Mouse (Mus musculus): ENCODE data around the gene Herc2.

Gene Herc2

GRCm38 (mm10) chr7:56066136-56066535, 16.1 kb downstream of the Herc2 start:
- DNase-seq (ENCODE audit: extremely low read depth, insufficient read length, low spot score): no peak

GRCm38 (mm10) chr7:56066634-56067033, 16.6 kb downstream of the Herc2 start:
- no peak for DNase-seq (ENCODE audit: extremely low read depth, insufficient read length, low spot score)

GRCm38 (mm10) chr7:56071724-56072123, 21.7 kb downstream of the Herc2 start:
- DNase-seq (ENCODE audit: extremely low read depth, insufficient read length, low spot score): no peak

- DNase-seq (ENCODE audit: extremely low read depth, insufficient read length, low spot score): no peak
Measured at GRCm38 (mm10) chr7:56083034-56083433, 33.0 kb downstream of the Herc2 start.

GRCm38 (mm10) chr7:56089097-56089496, 39.1 kb downstream of the Herc2 start:
- DNase-seq (ENCODE audit: extremely low read depth, insufficient read length, low spot score): no peak

GRCm38 (mm10) chr7:56091445-56091844, 41.4 kb downstream of the Herc2 start:
- no peak for DNase-seq (ENCODE audit: extremely low read depth, insufficient read length, low spot score)

- DNase-seq (ENCODE audit: extremely low read depth, insufficient read length, low spot score): no peak
Measured at GRCm38 (mm10) chr7:56102293-56102847, 52.4 kb downstream of the Herc2 start.

GRCm38 (mm10) chr7:56112999-56113398, 63.0 kb downstream of the Herc2 start:
- DNase-seq (ENCODE audit: extremely low read depth, insufficient read length, low spot score): peak; percentile 3

GRCm38 (mm10) chr7:56114148-56114547, 64.2 kb downstream of the Herc2 start:
- DNase-seq (ENCODE audit: extremely low read depth, insufficient read length, low spot score): peak; percentile 65

- no peak for DNase-seq (ENCODE audit: extremely low read depth, insufficient read length, low spot score)
Measured at GRCm38 (mm10) chr7:56120968-56121367, 71.0 kb downstream of the Herc2 start.

- no peak for DNase-seq (ENCODE audit: extremely low read depth, insufficient read length, low spot score)
Measured at GRCm38 (mm10) chr7:56121425-56121824, 71.4 kb downstream of the Herc2 start.

- DNase-seq (ENCODE audit: extremely low read depth, insufficient read length, low spot score): no peak
Measured at GRCm38 (mm10) chr7:56128080-56128479, 78.1 kb downstream of the Herc2 start.

GRCm38 (mm10) chr7:56129577-56129976, 79.6 kb downstream of the Herc2 start:
- DNase-seq (ENCODE audit: extremely low read depth, insufficient read length, low spot score): no peak

- no peak for DNase-seq (ENCODE audit: extremely low read depth, insufficient read length, low spot score)
Measured at GRCm38 (mm10) chr7:56131548-56131947, 81.6 kb downstream of the Herc2 start.

- no peak for DNase-seq (ENCODE audit: extremely low read depth, insufficient read length, low spot score)
Measured at GRCm38 (mm10) chr7:56138706-56139105, 88.7 kb downstream of the Herc2 start.

GRCm38 (mm10) chr7:56146424-56146823, 96.4 kb downstream of the Herc2 start:
- DNase-seq (ENCODE audit: extremely low read depth, insufficient read length, low spot score): no peak

- no peak for DNase-seq (ENCODE audit: extremely low read depth, insufficient read length, low spot score)
Measured at GRCm38 (mm10) chr7:56148925-56149324, 98.9 kb downstream of the Herc2 start.

- DNase-seq (ENCODE audit: extremely low read depth, insufficient read length, low spot score): peak; percentile 6
Measured at GRCm38 (mm10) chr7:56151885-56152676, 102.1 kb downstream of the Herc2 start.

GRCm38 (mm10) chr7:56153161-56153560, 103.2 kb downstream of the Herc2 start:
- DNase-seq (ENCODE audit: extremely low read depth, insufficient read length, low spot score): no peak

GRCm38 (mm10) chr7:56153625-56154024, 103.6 kb downstream of the Herc2 start:
- no peak for DNase-seq (ENCODE audit: extremely low read depth, insufficient read length, low spot score)

- DNase-seq (ENCODE audit: extremely low read depth, insufficient read length, low spot score): no peak
Measured at GRCm38 (mm10) chr7:56163316-56163715, 113.3 kb downstream of the Herc2 start.

- no peak for DNase-seq (ENCODE audit: extremely low read depth, insufficient read length, low spot score)
Measured at GRCm38 (mm10) chr7:56168713-56169112, 118.7 kb downstream of the Herc2 start.

Data from 3134 (cell line).